Mouse (Mus musculus) left cerebral cortex, adult 8-10 months (tissue): ENCODE data around the gene Rbbp4. TPM values are rescaled to one million over a fixed set of nuclear protein-coding genes. Genes with fewer than 3 reads are reported as not detected.
"Not testable (repeated sequence)": the region's sequence is repeated elsewhere in the genome, so short reads cannot be mapped to it uniquely, and the experiment has no call there.

ENCODE experiments used
- DNase-seq, 2 experiments: peaks; one replicate each; pipeline ENCODE4 v3.0.0; 2022; ENCODE audit warnings: low spot score in 2 of 2
- total RNA-seq, 4 experiments: library from RNA; stranded (reverse); gene quantifications; 2 replicates each; pipeline ENCODE4 v1.2.4; 2022

The Rbbp4 gene
- total RNA-seq = 100 to 1,000 TPM; 123 to 128 (median 127) TPM

DNA sequence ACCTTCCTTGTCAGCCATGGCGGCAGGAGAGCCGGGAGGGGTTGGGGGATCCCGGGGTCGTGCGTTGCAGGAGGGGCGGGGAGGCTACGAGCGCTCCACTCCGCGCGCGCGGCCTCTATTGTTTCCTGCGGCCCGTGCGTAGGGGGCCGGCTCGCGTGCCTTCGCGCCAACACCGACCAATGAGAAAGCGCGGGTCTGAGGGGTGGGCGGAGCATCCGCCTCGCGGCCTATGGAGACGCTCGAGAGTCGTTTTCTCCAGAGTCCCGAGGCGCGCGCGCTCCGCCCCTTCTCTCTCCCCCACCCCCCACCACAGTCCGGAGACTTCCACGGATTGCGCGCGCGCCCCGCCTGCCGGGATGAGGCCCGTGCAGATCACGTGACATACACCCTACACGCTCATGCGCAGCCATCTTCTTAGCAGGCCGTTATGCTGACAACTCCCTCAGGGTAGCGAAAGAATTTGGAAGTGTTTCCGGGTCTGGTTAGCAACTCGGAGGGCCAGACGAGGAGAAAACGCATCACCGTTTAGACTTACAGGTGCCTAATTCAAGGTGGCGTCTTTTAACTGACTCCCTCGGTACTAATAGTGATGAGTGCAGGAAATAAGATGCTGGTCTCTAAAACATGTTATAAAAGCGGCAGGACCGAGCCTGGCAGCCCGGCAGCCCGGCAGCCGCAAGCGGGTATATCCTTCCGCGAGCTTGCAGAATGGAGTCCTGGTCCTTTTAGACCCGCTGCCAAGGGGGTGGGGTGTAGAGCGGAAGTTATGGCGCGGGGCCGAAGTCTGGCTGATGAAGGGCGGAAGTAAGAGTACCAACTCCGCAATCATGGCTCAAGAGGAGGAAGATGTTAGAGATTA lies at the start of gene Rbbp4, which contains the start of gene Zbtb8os:
Rbbp4 (minus strand) TSS at position 155 of the 859 bp plus-strand sequence.
Zbtb8os (plus strand) TSS at position 480 of the 859 bp plus-strand sequence.
- DNase-seq = peak; percentile 86 to 98

DNA sequence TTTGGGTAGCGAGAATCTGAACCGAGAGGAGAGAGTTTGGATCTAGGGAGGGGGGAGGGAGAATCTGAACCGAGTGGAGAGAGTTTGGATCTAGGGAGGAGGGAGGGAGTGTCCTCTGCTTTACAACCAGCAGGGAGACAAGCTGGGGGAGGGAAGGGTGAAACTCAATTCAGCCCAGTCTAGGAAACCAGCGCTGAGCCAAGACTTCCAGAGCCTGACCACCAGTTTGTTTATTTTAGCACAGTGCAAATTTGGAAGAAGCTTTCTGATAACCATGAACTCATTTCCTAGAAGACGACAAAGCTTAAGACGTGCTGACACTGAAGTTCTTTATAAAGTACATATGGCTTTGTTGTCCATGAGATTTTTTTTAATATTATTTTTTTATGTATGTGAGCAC lies 49.3 kb upstream of the Rbbp4 start:
- no peak for DNase-seq

DNA sequence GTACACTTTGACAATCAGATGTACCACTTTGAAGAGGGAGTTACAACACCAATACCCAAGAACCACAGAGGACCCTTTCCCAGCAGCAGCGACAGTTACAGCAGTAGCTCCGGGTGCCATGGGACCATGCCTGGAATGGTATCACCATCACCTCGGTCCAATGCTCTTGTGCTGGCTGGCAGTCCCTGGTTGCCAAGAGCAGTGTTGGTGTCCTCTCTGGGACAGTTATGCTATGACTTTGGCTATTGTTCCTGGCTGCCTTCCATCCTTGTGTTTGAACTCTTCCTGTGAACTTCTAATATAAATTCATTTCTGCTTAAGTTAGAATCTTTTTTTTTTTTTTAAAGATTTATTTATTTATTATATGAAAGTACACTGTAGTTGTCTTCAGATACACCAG lies 48.4 kb upstream of the Rbbp4 start:
- DNase-seq = no peak

DNA sequence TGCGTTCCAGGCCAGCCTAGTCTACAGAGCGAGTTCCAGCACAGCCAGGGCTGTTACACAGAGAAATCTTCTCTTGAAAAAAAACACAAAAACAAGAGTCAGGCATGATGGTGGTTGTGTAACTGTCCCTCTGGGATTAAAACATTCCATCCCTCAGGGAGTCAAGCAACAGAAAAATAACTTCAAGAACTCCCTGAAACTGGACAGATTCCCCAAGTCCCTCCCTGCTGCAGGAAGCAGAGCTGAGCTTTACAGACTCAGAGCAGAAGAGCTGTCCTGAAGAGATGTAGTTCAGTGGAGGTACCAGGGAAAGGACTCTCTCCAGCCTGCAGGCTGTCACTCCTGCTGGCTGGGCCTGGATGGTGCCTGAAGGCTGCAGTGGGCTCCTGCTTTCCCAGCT lies 47.3 kb upstream of the Rbbp4 start:
- no peak for DNase-seq

DNA sequence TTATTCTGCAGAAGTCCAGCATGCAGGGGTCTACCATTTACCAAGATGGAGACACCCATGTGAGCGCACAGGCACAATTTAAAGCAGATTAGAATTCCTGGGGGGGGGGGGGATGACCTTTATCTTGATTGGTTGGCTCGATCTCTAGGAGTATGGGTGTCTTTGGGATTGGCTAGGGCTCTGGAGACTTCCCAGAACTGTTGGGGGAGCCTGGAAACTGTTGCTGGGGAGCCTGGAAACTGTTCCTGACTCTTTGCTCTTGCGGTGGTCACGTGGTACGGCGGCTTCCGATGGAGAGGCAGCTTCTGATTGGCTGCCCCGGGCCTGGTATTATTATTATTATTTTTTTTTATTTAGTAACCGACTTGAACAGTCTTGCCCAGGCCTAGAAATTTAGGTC lies 46.9 kb upstream of the Rbbp4 start:
- no peak for DNase-seq

DNA sequence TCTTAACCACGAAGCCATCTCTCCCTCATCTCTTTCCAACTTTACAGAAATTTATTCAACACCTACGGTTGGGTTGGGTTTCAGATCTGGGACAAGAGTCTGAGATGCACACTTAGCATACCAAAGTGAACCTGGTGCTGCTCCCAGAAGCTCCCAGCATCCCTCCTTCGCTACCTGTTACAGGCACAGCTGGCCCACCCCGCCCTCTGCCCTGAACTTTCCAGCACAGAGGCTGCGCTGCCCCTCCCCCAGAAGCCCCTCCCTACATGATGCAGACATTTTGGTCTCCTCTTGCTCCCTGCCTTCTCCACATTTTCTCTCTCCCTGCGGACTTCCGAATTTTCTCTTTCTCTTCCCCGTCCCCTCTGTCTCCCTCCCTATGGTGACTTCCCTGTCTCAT lies 46.0 kb upstream of the Rbbp4 start:
- DNase-seq = no peak

DNA sequence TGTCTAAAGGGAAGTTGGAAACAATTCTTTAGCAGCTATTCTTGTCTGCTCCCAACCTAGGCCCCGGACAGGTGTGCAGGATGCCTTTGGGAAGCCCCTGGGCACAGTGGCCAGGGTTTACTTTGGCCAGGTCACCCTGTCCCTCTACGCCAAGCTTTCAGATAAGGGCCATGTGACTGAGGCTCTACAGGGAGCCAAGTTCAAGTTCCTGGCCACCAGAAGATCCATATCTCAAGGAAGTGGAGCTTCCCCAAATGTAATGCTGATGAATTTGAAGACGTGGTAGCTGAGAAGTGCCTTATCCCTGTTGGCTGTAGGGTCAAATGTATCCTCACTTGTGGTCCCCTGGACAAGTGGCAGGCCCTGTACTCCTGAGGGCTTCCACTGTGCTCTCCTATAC lies 44.6 kb upstream of the Rbbp4 start:
- DNase-seq = no peak

DNA sequence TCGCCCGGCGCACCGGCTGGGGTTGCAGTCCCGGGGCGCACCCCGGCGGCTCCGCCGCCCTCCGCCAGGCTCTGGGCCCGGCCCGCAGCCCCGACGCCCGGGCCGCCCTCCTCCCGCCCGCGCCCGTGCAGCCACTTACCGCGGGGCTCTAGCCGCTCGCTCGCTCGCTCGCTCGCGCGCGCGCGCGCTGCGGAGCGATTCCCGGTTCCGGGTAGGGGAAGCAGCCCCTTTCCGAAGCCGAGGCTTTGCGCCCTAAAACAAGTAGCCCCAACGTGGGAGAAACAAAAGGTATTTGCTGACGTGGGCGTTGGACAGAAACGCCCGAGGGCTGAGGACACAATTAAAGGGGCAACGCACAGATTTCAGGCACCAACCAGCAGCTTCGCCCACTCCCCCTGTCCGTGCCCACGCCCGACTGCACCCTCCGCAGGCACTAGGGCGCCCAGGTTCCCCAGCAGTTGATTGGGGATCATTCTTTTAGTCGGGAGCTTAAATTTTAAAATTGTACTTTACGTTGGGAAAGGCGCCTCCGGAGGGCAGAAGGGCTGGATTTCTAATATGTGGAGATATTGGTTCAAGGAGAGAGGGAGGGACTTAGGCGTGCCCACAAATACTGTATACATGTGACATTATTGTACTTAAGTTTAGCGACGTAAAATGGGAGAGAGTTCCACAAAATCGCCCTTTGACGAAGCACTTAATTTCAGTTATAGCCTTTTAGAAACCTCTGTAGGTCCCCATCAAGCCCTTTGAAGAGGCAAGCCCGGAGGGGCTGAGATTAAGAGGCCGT lies 42.6 kb upstream of the Rbbp4 start, which contains the start of gene Zbtb8a:
Zbtb8a (minus strand) TSS at position 516 of the 790 bp plus-strand sequence.
- peak in 1 of 2 experiments; percentile 20 for DNase-seq

DNA sequence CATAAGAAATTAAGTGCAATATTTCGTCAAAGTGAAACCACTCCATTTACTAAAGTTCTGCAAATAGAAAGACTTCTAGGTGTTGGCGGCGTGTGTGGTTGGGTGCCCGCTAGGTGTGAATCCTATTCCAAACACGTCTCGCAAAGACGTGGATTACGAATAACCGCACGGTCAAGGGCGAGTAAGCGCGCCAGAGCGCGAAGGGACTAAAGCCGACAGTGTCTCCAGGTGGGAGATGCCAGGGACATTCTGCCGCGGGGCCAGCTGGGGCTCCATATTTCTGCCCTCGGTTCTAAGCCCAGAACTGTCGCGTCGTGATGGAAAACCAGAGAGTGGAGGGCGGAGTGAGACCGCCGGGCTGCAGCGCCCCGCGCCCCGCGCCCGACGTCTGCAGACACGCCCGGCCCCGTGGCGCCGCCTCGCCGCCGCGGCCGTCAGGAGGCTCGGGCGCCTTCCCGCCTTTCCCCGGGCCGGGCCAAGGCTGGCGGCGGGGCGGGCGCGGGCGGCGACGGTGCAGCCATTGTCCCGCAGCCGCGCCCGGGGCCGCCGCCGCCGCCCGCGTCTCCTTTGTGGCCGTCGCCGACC lies 41.9 kb upstream of the Rbbp4 start:
- peak; percentile 16 to 45 for DNase-seq

DNA sequence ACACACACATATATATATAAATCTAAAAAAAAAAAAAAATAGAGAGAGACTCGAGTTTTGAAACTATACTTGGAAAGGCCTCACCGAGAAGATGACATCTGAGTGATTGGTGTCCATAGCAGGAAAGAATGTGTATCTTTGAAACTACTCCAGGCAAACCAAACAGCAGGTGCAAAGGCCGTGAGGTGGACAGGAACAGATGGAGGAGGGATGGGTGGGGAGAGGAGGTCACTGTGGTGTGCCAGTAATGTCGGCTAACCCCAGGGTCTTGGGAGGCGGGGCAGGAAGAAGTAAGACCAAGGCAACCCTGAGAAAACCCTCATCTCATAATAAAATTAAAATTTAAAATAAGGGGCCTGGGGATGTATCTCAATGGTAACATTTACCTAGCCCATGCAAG lies 40.7 kb upstream of the Rbbp4 start:
- no peak for DNase-seq

DNA sequence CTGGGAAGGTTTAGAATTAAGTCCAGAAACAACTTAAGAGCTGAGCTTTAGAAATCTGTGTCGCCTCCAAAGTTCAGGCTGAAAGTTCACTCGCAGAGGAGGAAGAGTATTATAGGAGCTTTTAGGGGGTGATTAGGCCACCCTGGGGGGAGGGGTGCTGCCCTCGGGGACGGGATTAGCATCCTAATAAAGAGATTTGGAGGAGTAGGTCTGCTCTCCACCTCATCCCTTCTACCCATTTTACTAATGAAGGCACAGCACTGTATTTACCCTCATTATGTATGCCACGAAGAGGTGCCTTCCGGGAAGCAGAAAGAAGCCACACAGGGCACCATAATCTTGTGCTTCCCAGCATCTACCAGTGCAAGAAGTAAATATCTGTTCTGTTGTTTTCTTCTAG lies 39.8 kb upstream of the Rbbp4 start:
- no peak for DNase-seq

DNA sequence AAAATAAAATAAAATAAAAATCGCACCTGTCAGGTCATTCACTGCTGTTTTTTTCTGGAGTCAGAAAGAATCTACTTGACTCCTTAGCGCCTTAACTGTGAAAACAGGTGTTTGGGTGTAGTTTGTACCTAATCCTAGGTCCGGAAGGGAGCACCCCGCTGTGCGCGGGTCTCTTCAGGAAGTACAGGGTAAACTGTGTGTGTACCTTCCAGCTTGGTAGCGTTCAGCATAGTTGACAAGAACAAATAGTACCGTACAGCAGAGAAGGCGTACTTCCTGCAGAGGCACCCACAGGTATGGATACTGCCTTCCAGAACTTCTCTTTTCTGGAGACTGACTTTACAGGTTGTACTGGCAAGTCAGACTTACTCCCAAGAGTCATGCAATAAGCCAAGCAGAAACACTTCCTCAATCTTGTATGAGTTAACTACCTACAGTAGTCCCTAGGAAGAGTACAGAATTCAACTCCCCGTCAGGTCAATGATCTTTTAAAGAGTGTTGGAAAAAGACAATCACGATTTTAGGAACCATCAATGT lies 39.1 kb upstream of the Rbbp4 start:
- no peak for DNase-seq

DNA sequence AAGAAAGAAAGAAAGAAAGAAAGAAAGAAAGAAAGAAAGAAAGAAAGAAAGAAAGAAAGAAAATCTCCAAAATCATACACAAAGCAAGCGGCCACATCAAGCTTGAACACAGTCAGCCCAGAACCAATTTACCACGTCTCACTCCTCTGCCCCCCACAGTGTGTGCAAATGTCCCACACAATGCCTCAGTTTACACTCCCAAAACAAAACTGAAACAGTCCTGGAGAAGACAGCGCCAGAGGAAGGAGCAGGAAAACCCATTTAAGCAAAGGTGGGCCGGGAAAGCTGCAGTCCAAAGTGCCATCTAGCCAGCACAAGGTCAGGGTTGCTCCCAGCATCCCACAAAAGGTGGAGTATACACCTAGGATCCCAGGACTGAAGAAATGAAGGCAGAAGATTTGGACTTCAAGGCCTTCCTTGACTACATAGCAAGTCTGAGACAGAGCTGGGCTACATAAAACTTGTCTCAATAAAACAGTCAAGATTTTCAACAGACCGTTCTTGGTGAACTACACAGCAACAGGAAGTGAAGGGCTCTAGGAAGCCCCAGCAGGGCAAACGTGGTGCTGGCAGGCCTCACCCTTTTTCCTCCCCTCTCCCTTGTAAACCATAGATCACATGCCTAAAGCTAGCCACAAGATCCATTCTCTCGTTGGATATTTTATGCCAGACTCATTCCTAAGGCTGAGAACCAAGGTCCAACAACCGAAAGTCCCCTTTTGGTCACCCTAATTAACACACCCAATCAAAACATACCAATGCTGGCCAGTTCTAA lies 38.2 kb upstream of the Rbbp4 start:
- no peak for DNase-seq

DNA sequence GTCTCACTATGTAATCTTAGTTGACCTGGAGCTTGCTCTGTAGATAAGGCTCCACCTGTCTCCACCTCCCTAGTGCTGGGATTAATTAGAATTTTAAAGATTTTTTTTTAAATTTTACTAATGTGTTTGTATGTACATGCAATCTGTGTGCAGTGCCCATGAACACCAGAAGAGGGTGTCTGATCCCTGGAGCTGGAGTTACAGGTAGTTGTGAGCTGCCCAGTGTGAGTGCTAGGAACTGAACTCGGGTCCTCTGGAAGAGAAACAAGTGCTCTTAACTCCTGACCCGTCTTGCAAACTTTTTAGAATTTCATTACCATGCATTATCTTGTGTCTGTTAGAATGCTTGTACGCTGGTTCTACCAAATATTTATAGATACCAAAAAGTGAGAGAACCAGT lies 36.2 kb upstream of the Rbbp4 start:
- no peak for DNase-seq

DNA sequence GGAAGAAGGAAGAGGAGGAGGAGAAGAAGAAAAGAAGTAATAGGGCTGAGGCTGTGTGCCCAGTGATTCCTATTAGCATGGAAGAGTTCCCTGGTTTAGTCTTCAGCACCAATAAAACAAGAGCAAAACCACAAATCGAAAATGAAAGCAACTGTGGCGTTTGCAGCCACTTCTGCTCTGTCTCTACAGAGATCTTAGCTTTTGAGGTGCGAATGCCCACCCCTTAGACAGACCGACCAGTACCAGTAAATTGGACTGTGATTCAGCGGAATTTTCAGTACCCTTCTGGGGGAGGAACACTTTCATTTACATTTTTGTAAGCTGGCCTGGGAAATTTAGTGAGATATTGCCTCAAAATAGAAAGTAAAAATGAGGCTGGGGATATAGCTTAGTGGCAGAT lies 30.1 kb upstream of the Rbbp4 start:
- no peak for DNase-seq

DNA sequence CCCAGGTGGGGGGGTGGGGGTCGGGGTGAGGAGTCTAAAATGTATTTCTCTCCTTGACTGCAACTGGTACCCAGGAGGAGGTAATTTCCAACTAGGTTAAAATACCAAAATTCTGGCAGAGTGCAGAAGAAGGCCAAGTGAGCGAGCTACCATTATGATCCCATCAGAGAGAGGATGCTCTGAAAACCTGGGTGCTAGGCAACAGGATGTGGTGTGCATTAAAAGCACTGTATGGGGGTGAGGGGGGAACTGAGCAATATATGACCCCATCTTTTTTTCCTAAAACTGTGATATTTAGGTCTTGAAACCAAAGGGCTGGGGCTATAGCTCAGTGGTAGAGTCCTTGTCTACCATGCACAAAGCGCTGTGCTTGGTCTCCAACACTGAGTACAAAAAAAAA lies 29.2 kb upstream of the Rbbp4 start:
- no peak for DNase-seq

DNA sequence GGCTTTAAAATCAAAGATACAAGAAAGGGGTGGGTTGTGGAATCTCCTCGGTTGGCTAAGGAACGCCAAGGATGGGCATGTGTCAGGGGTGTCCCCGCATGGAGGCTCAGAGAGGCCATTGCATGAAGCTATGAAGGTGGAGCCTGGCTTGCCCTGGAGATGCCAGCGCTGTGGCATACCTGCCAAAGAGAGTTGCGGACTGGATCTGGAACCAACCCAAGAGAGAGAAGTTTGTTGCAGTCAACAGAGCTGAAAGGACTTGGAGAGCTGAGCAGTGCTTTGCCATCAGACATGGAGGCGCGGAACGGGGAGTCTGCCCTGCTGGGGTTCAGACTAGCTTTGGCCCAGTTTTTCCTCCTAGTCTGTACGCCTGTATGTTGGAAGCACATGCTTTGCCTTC lies 28.3 kb upstream of the Rbbp4 start:
- no peak for DNase-seq

DNA sequence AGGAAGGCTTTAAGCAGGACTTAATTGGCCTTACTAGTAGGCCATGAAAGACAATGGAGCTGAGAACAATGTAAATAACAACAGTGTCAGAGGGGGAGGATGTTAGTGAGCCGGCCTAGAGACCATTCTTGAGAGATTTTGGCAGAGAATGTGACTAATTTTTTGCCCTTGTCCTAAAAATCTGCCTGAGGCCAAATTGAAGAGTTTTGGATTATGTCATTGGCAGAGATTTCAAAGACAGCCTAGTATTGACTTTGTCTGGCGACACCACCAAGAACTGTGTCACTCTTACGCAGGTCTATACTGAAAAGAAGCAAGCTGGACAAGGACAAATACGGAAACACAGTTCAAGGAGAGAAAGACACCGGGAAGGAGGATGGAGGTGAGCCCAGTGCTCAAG lies 27.6 kb upstream of the Rbbp4 start:
- DNase-seq = no peak

DNA sequence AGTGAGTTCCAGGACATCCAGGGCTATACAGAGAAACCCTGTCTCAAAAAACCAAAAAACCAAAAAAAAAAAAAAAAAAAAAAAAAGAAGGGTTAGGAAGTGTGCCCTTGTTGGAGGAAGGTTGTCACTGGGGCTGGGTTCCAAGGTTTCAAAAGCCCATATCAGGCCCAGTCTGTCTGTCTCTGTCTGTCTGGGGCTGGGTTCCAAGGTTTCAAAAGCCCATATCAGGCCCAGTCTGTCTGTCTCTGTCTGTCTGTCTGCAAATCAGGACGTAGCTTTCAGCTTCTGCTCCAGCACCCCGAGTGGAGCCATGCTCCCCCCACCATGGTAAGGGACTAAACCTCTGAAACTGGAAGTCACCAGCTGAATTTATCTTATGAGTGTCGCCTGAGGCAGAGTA lies 27.1 kb upstream of the Rbbp4 start:
- DNase-seq = not testable (repeated sequence)

DNA sequence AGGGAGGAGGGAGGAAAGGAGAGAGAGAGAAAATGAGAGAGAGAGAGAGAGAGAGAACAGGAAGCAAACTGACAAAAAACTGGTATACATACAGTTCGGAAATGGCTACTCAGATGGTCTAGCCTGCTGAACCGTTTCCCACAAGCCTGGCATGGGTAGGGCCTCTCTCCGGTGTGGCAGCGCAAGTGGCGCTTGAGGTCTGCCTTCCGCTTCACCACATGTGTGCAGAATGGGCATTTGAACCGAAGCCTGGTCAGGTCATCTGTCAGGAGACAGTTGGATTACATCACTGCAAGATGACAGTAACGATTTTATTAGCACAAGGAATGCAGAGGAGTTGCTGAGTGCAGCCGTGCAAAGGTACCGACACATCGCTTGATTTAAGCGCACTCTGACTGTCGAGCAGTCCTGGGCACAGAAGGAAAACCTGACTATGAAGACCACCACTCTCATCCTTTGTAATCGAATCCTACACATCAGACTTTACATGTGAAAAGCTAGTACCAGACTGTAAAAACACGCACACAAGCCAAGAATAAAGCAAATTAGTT lies 22.5 kb upstream of the Rbbp4 start:
- no peak for DNase-seq

DNA sequence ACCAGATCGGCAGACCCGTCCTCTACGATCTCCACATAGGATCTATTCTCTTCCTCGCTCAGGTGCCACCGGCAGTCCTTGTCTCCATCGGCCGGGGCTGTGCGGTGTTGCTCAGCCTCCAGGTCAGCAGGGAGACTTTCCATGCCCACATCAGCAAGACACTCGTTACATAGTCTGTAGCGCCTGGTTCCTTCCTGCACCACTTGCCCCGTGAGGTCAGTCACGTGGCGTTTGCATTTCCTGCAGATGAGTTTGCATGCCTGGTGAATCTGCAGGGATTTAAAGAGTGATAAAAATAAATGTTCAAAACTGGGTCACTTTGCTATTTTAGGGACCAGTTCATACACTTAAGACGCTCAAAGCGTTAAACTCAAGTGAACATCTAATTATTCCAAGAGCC lies 19.1 kb upstream of the Rbbp4 start:
- DNase-seq = no peak
